Mouse (Mus musculus): ENCODE data around the gene Foxp1. TPM values are rescaled to one million over a fixed set of nuclear protein-coding genes. Genes with fewer than 3 reads are reported as not detected.

Foxp1 gene
- polyA plus RNA-seq, 1 experiment, result 17.7 TPM

- TF ChIP-seq TCF12 (IDR thresholded peaks at IDR 0.05; ENCODE audit: insufficient read depth, poor library complexity, severe bottlenecking) (no peak), TCF3 (IDR thresholded peaks at IDR 0.05; ENCODE audit: insufficient read length, low read depth) (no peak), E2F4 (IDR thresholded peaks at IDR 0.05; ENCODE audit: insufficient read depth) (no peak), REST (IDR thresholded peaks at IDR 0.05; ENCODE audit: insufficient read depth, insufficient read length) (no peak), MAX (IDR thresholded peaks at IDR 0.05; ENCODE audit: low read depth) (no peak), POLR2A (IDR thresholded peaks at IDR 0.05; ENCODE audit: insufficient read length, low read depth) (no peak), SRF (IDR thresholded peaks at IDR 0.05; ENCODE audit: control insufficient read depth, insufficient read length, low read depth) (no peak), CEBPB (IDR thresholded peaks at IDR 0.05; ENCODE audit: insufficient read depth, poor library complexity, severe bottlenecking) (no peak), MYOD1 (IDR thresholded peaks at IDR 0.05; ENCODE audit: control insufficient read depth in 1 of 3, insufficient read length in 2 of 3, low read depth in 2 of 3) (no peak), USF1 (IDR thresholded peaks at IDR 0.05; ENCODE audit: low read depth) (no peak), POLR2AphosphoS2 (IDR thresholded peaks at IDR 0.05; ENCODE audit: insufficient read length, low read depth) (no peak), MYOG (IDR thresholded peaks at IDR 0.05; ENCODE audit: control insufficient read depth in 1 of 3, insufficient read depth in 1 of 3, insufficient read length in 2 of 3, low read depth in 2 of 3) (no peak)
- H3ac ChIP-seq (ENCODE audit: control insufficient read depth, insufficient read length), result no peak overlapping the region
- no peaks in the 10 kb centered on the region for H3K36me3 ChIP-seq (ENCODE audit: control insufficient read depth, insufficient read depth)
- no peaks in the 10 kb centered on the region for H3K27me3 ChIP-seq (ENCODE audit: control insufficient read depth, insufficient read depth, insufficient read length)
- no peak overlapping the region for H3K4me2 ChIP-seq (ENCODE audit: low read depth)
- no peaks in the 10 kb centered on the region for H3K79me2 ChIP-seq (ENCODE audit: control insufficient read depth, insufficient read depth)
- H3K4me3 ChIP-seq, result no peak overlapping the region
These were observed 475.2 kb downstream of the Foxp1 start for GRCm38 (mm10) chr6:99047322-99047721.

- Histone ChIP-seq H3ac (ENCODE audit: control insufficient read depth, insufficient read length) (no peak overlapping the region), H3K27me3 (ENCODE audit: control insufficient read depth, insufficient read depth, insufficient read length) (no peaks in the 10 kb centered on the region), H3K79me2 (ENCODE audit: control insufficient read depth, insufficient read depth) (no peaks in the 10 kb centered on the region), H3K36me3 (ENCODE audit: control insufficient read depth, insufficient read depth) (no peaks in the 10 kb centered on the region), H3K4me2 (ENCODE audit: low read depth) (no peak overlapping the region), H3K4me3 (no peak overlapping the region)
- TF ChIP-seq MAX (IDR thresholded peaks at IDR 0.05; ENCODE audit: low read depth) (no peak), TCF12 (IDR thresholded peaks at IDR 0.05; ENCODE audit: insufficient read depth, poor library complexity, severe bottlenecking) (no peak), POLR2A (IDR thresholded peaks at IDR 0.05; ENCODE audit: insufficient read length, low read depth) (no peak), REST (IDR thresholded peaks at IDR 0.05; ENCODE audit: insufficient read depth, insufficient read length) (no peak), CEBPB (IDR thresholded peaks at IDR 0.05; ENCODE audit: insufficient read depth, poor library complexity, severe bottlenecking) (no peak), E2F4 (IDR thresholded peaks at IDR 0.05; ENCODE audit: insufficient read depth) (no peak), MYOG (IDR thresholded peaks at IDR 0.05; ENCODE audit: control insufficient read depth in 1 of 3, insufficient read depth in 1 of 3, insufficient read length in 2 of 3, low read depth in 2 of 3) (no peak), USF1 (IDR thresholded peaks at IDR 0.05; ENCODE audit: low read depth) (no peak)
These were observed 476.4 kb downstream of the Foxp1 start for GRCm38 (mm10) chr6:99045845-99046788.

GRCm38 (mm10) chr6:99043932-99044664 lies 478.4 kb downstream of the Foxp1 start:
- no peaks in the 10 kb centered on the region for H3K27me3 ChIP-seq (ENCODE audit: control insufficient read depth, insufficient read depth, insufficient read length)
- H3K4me2 ChIP-seq (ENCODE audit: low read depth), result no peak overlapping the region
- no peaks in the 10 kb centered on the region for H3K36me3 ChIP-seq (ENCODE audit: control insufficient read depth, insufficient read depth)
- H3ac ChIP-seq (ENCODE audit: control insufficient read depth, insufficient read length), result no peak overlapping the region
- TF ChIP-seq SRF (IDR thresholded peaks at IDR 0.05; ENCODE audit: control insufficient read depth, insufficient read length, low read depth), result no peak
- no peak for TF ChIP-seq CEBPB (IDR thresholded peaks at IDR 0.05; ENCODE audit: insufficient read depth, poor library complexity, severe bottlenecking)
- TF ChIP-seq MAX (IDR thresholded peaks at IDR 0.05; ENCODE audit: low read depth), result no peak
- TF ChIP-seq E2F4 (IDR thresholded peaks at IDR 0.05; ENCODE audit: insufficient read depth), result no peak
- no peak overlapping the region for H3K4me3 ChIP-seq
- no peaks in the 10 kb centered on the region for H3K79me2 ChIP-seq (ENCODE audit: control insufficient read depth, insufficient read depth)

GRCm38 (mm10) chr6:99043226-99043625 lies 479.3 kb downstream of the Foxp1 start:
- TF ChIP-seq MYOG (IDR thresholded peaks at IDR 0.05; ENCODE audit: control insufficient read depth in 1 of 3, insufficient read depth in 1 of 3, insufficient read length in 2 of 3, low read depth in 2 of 3) (no peak), USF1 (IDR thresholded peaks at IDR 0.05; ENCODE audit: low read depth) (no peak)
- no peaks in the 10 kb centered on the region for H3K27me3 ChIP-seq (ENCODE audit: control insufficient read depth, insufficient read depth, insufficient read length)
- no peak overlapping the region for H3ac ChIP-seq (ENCODE audit: control insufficient read depth, insufficient read length)

More at GRCm38 (mm10) chr6:99043226-99043625, 479.3 kb downstream of the Foxp1 start:
- no peaks in the 10 kb centered on the region for H3K36me3 ChIP-seq (ENCODE audit: control insufficient read depth, insufficient read depth)
- H3K79me2 ChIP-seq (ENCODE audit: control insufficient read depth, insufficient read depth), result no peaks in the 10 kb centered on the region
- no peak overlapping the region for H3K4me2 ChIP-seq (ENCODE audit: low read depth)
- H3K4me3 ChIP-seq, result no peak overlapping the region
